Comparison of ENCODE assay signal across 29 mouse cellular contexts in the genomic region with DNA sequence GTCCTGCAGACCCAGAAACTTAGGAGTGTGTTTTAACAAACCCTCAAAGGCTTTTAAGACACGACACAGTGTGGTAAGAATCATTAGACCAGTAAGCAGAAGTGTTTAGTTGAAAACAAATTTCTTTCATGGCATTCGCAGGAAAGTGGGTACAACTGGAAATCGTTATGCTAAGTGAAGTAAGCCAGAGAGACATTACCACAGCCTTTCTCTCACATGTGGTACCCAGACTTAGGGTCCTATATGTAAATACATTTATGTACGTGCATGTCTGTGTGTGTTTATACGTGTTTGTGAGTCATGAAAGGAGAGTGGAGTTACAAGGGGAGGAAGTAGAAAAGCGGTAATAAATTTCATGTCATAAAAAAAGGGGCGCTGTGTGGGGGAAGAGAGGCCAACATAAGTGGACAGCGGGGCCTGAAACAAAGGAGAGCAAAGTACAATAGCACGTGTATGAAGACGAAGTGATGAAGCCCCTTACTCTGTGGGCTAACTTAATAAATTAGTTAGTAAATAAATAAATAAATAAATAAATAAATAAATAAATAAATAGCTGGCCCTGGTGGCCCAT. TPM values are rescaled to one million over a fixed set of nuclear protein-coding genes. Genes with fewer than 3 reads are reported as not detected.
DNase-seq lines count a peak whose midpoint lies in the region; ATAC-seq lines count a peak whose summit lies in the region.
"Had no signal": no experiment of that assay in that cellular context is flagged by ENCODE, and none has a peak within 500 bp of the region (broad histone marks: within the 10 kb centered on the region; RNA-seq: fewer than 3 reads in every experiment).

No protein-coding gene starts in this region.

- no peak overlapping the region for H3K4me2 ChIP-seq in embryonic facial prominence, embryonic 11.5 days (ENCODE audit: low read depth, low read length)
- no peak overlapping the region for H3K4me2 ChIP-seq in intestine, embryonic 15.5 days (replicated peaks)
- no peak overlapping the region for H3K4me2 ChIP-seq in limb, embryonic 12.5 days
- H3K4me2 ChIP-seq in hindbrain, embryonic 13.5 days = no peak overlapping the region
- no peak overlapping the region for H3K4me2 ChIP-seq in kidney, embryonic 15.5 days
- H3K4me2 ChIP-seq: heart, embryonic 13.5 days had no signal

- no peak overlapping the region for H3K9ac ChIP-seq in embryonic facial prominence, embryonic 11.5 days (replicated peaks; ENCODE audit: low read length)
- no peak overlapping the region for H3K9ac ChIP-seq in intestine, embryonic 15.5 days
- H3K9ac ChIP-seq in limb, embryonic 12.5 days (replicated peaks) = no peak overlapping the region
- H3K9ac ChIP-seq in hindbrain, embryonic 13.5 days = no peak overlapping the region
- H3K9ac ChIP-seq in kidney, embryonic 15.5 days = no peak overlapping the region
- H3K9ac ChIP-seq: heart, embryonic 13.5 days had no signal

- H3K9me3 ChIP-seq in embryonic facial prominence, embryonic 11.5 days (replicated peaks; ENCODE audit: control insufficient read depth, low read length) = no peaks in the 10 kb centered on the region
- H3K9me3 ChIP-seq in embryonic facial prominence, embryonic 10.5 days = no peaks in the 10 kb centered on the region
- H3K9me3 ChIP-seq in intestine, embryonic 15.5 days = no peaks in the 10 kb centered on the region
- H3K9me3 ChIP-seq in limb, embryonic 12.5 days = peaks cover 7% of the 10 kb centered on the region; the same call in 1 of the 2 replicates
- no peaks in the 10 kb centered on the region for H3K9me3 ChIP-seq in hindbrain, embryonic 13.5 days
- H3K9me3 ChIP-seq in kidney, embryonic 15.5 days (replicated peaks) = no peaks in the 10 kb centered on the region
- H3K9me3 ChIP-seq: forebrain, embryonic 10.5 days; G1E; heart, embryonic 13.5 days had no signal

- peak; percentile 30 for DNase-seq in embryonic facial prominence, embryonic 11.5 days (ENCODE audit: low spot score)
- no peak for DNase-seq in embryonic facial prominence, embryonic 10.5 days (ENCODE audit: low spot score)
- DNase-seq in yolk sac, embryonic 10.5 days (ENCODE audit: low spot score) = no peak
- DNase-seq: adrenal gland, postnatal 10 days; B cell, adult 2 months; cerebellum, adult 11-12 months; cerebellum, adult 9-10 months; cerebellum, postnatal 25 days; gastrocnemius, postnatal 14 days; heart, adult 11 months; heart, postnatal 36 days; kidney, adult 8-10 months had no signal

- no peaks in the 10 kb centered on the region for H3K36me3 ChIP-seq in embryonic facial prominence, embryonic 11.5 days (replicated peaks; ENCODE audit: control insufficient read depth, insufficient read depth, low read depth, low read length)
- peaks cover 69% of the 10 kb centered on the region for H3K36me3 ChIP-seq in embryonic facial prominence, embryonic 10.5 days (replicated peaks)
- no peaks in the 10 kb centered on the region for H3K36me3 ChIP-seq in intestine, embryonic 15.5 days
- peaks cover 90% of the 10 kb centered on the region for H3K36me3 ChIP-seq in limb, embryonic 12.5 days
- H3K36me3 ChIP-seq in hindbrain, embryonic 13.5 days = no peaks in the 10 kb centered on the region
- peaks cover 53% of the 10 kb centered on the region for H3K36me3 ChIP-seq in kidney, embryonic 15.5 days
- H3K36me3 ChIP-seq: G1E had no signal

- no peaks in the 10 kb centered on the region for H3K27me3 ChIP-seq in embryonic facial prominence, embryonic 11.5 days (ENCODE audit: control insufficient read depth, insufficient read depth, low read length)
- no peaks in the 10 kb centered on the region for H3K27me3 ChIP-seq in embryonic facial prominence, embryonic 10.5 days (replicated peaks; ENCODE audit: low read depth, poor library complexity, severe bottlenecking)
- no peaks in the 10 kb centered on the region for H3K27me3 ChIP-seq in intestine, embryonic 15.5 days (replicated peaks)
- H3K27me3 ChIP-seq in limb, embryonic 12.5 days = no peaks in the 10 kb centered on the region
- no peaks in the 10 kb centered on the region for H3K27me3 ChIP-seq in hindbrain, embryonic 13.5 days
- no peaks in the 10 kb centered on the region for H3K27me3 ChIP-seq in kidney, embryonic 15.5 days
- H3K27me3 ChIP-seq: heart, embryonic 13.5 days had no signal

- H3K27ac ChIP-seq in embryonic facial prominence, embryonic 11.5 days (replicated peaks; ENCODE audit: low read depth, low read length) = no peak overlapping the region
- H3K27ac ChIP-seq in embryonic facial prominence, embryonic 10.5 days (replicated peaks) = no peak overlapping the region
- H3K27ac ChIP-seq in intestine, embryonic 15.5 days = no peak overlapping the region
- H3K27ac ChIP-seq in limb, embryonic 12.5 days = peak overlapping the region; percentile 76
- no peak overlapping the region for H3K27ac ChIP-seq in hindbrain, embryonic 13.5 days
- no peak overlapping the region for H3K27ac ChIP-seq in kidney, embryonic 15.5 days
- H3K27ac ChIP-seq: forebrain, embryonic 10.5 days; heart, embryonic 13.5 days had no signal

- WGBS in embryonic facial prominence, embryonic 11.5 days = 74% methylated on average over 10 of the region's 10 CpGs
- WGBS in embryonic facial prominence, embryonic 10.5 days = 80% methylated on average over 10 of the region's 10 CpGs
- 61% methylated on average over 10 of the region's 10 CpGs for WGBS in intestine, embryonic 15.5 days
- 20% methylated on average over 10 of the region's 10 CpGs for WGBS in limb, embryonic 12.5 days
- 87% methylated on average over 10 of the region's 10 CpGs for WGBS in hindbrain, embryonic 13.5 days
- WGBS in kidney, embryonic 15.5 days = 69% methylated on average over 10 of the region's 10 CpGs

- ATAC-seq in embryonic facial prominence, embryonic 11.5 days (replicated peaks; ENCODE audit: insufficient number of reproducible peaks, low FRiP score, low TSS enrichment, low read depth) = no peak
- peak; percentile 79 for ATAC-seq in intestine, embryonic 15.5 days
- ATAC-seq in limb, embryonic 12.5 days (ENCODE audit: insufficient number of reproducible peaks, insufficient read depth, low FRiP score, low TSS enrichment, low read depth) = peak; percentile 27
- no peak for ATAC-seq in hindbrain, embryonic 13.5 days (ENCODE audit: low FRiP score)
- ATAC-seq in kidney, embryonic 15.5 days (replicated peaks; ENCODE audit: low FRiP score) = no peak
- ATAC-seq: CD4-positive, CD25-positive, alpha-beta regulatory T cell, adult 4 months; forebrain, embryonic 14.5 days; hindbrain, embryonic 16.5 days; inflammation-experienced regulatory T-cells, adult 6 months had no signal

- no peak overlapping the region for H3K4me3 ChIP-seq in embryonic facial prominence, embryonic 11.5 days (ENCODE audit: low read depth, low read length)
- no peak overlapping the region for H3K4me3 ChIP-seq in embryonic facial prominence, embryonic 10.5 days
- no peak overlapping the region for H3K4me3 ChIP-seq in intestine, embryonic 15.5 days (replicated peaks)
- no peak overlapping the region for H3K4me3 ChIP-seq in limb, embryonic 12.5 days (replicated peaks)
- H3K4me3 ChIP-seq in hindbrain, embryonic 13.5 days = no peak overlapping the region
- no peak overlapping the region for H3K4me3 ChIP-seq in kidney, embryonic 15.5 days (replicated peaks)
- H3K4me3 ChIP-seq: erythroblast, embryonic 14.5 days; forebrain, embryonic 10.5 days; heart, embryonic 13.5 days had no signal

- H3K4me1 ChIP-seq in embryonic facial prominence, embryonic 11.5 days (ENCODE audit: control insufficient read depth, insufficient read depth, low read length) = no peaks in the 10 kb centered on the region
- H3K4me1 ChIP-seq in embryonic facial prominence, embryonic 10.5 days = no peaks in the 10 kb centered on the region
- no peaks in the 10 kb centered on the region for H3K4me1 ChIP-seq in intestine, embryonic 15.5 days (replicated peaks)
- H3K4me1 ChIP-seq in limb, embryonic 12.5 days (replicated peaks) = peaks cover 22% of the 10 kb centered on the region
- no peaks in the 10 kb centered on the region for H3K4me1 ChIP-seq in hindbrain, embryonic 13.5 days (replicated peaks)
- H3K4me1 ChIP-seq in kidney, embryonic 15.5 days = no peaks in the 10 kb centered on the region
- H3K4me1 ChIP-seq: forebrain, embryonic 10.5 days; heart, embryonic 13.5 days had no signal

RNA-seq across cellular contexts. Expression of a gene that starts 24.8 kb away (rescaled TPM):
- polyA plus RNA-seq in embryonic facial prominence, embryonic 11.5 days (2014; fragmentation: Nextera tagmentation; extraction: Ambion mirVana) = 4.7 and 8.0 TPM in 2 replicates
- 6.0 and 8.1 TPM in 2 replicates for polyA plus RNA-seq in embryonic facial prominence, embryonic 10.5 days (2016; fragmentation: Nextera tagmentation; extraction: Ambion mirVana)
- polyA plus RNA-seq in intestine, embryonic 15.5 days (2015; fragmentation: Nextera tagmentation; extraction: Ambion mirVana) = 15.5 and 20.2 TPM in 2 replicates
- polyA plus RNA-seq in limb, embryonic 12.5 days (2016; fragmentation: Nextera tagmentation; extraction: Ambion mirVana) = 4.5 and 6.3 TPM in 2 replicates
- 6.1 and 9.5 TPM in 2 replicates for polyA plus RNA-seq in hindbrain, embryonic 13.5 days (2015; fragmentation: Nextera tagmentation; extraction: Ambion mirVana)
- polyA plus RNA-seq in kidney, embryonic 15.5 days (2015; fragmentation: Nextera tagmentation; extraction: Ambion mirVana) = 9.9 and 11.7 TPM in 2 replicates

RNA-seq across cellular contexts. Expression of a gene that starts 37.8 kb away (rescaled TPM):
- 10.8 and 11.0 TPM in 2 replicates for polyA plus RNA-seq in embryonic facial prominence, embryonic 11.5 days (2014; fragmentation: Nextera tagmentation; extraction: Ambion mirVana)
- 23.3 and 23.4 TPM in 2 replicates for polyA plus RNA-seq in embryonic facial prominence, embryonic 10.5 days (2016; fragmentation: Nextera tagmentation; extraction: Ambion mirVana)
- 16.2 and 17.5 TPM in 2 replicates for polyA plus RNA-seq in intestine, embryonic 15.5 days (2015; fragmentation: Nextera tagmentation; extraction: Ambion mirVana)
- polyA plus RNA-seq in limb, embryonic 12.5 days (2016; fragmentation: Nextera tagmentation; extraction: Ambion mirVana) = 62.2 and 65.0 TPM in 2 replicates
- 2.3 and 2.7 TPM in 2 replicates for polyA plus RNA-seq in hindbrain, embryonic 13.5 days (2015; fragmentation: Nextera tagmentation; extraction: Ambion mirVana)
- polyA plus RNA-seq in kidney, embryonic 15.5 days (2015; fragmentation: Nextera tagmentation; extraction: Ambion mirVana) = 29.7 and 33.5 TPM in 2 replicates
- polyA plus RNA-seq: CD4-positive, CD25-positive, alpha-beta regulatory T cell, adult 4 months; erythroblast, embryonic 14.5 days; G1E; inflammation-experienced regulatory T-cells, adult 6 months had no signal

RNA-seq across cellular contexts. Expression of a gene that starts 48.1 kb away (rescaled TPM):
- polyA plus RNA-seq in embryonic facial prominence, embryonic 11.5 days (2014; fragmentation: Nextera tagmentation; extraction: Ambion mirVana) = not detected in 2 replicates
- not detected in 2 replicates for polyA plus RNA-seq in embryonic facial prominence, embryonic 10.5 days (2016; fragmentation: Nextera tagmentation; extraction: Ambion mirVana)
- polyA plus RNA-seq in intestine, embryonic 15.5 days (2015; fragmentation: Nextera tagmentation; extraction: Ambion mirVana) = not detected in 2 replicates
- polyA plus RNA-seq in limb, embryonic 12.5 days (2016; fragmentation: Nextera tagmentation; extraction: Ambion mirVana) = not detected in 2 replicates
- polyA plus RNA-seq in hindbrain, embryonic 13.5 days (2015; fragmentation: Nextera tagmentation; extraction: Ambion mirVana) = not detected in 2 replicates
- not detected in 2 replicates for polyA plus RNA-seq in kidney, embryonic 15.5 days (2015; fragmentation: Nextera tagmentation; extraction: Ambion mirVana)
- polyA plus RNA-seq: brain, embryonic 14.5 days; CD4-positive, CD25-positive, alpha-beta regulatory T cell, adult 4 months; cortical plate, adult 2 months; erythroblast, embryonic 14.5 days; forebrain, embryonic 10.5 days; forebrain, embryonic 14.5 days; frontal cortex, adult 2 months; G1E; heart, embryonic 13.5 days; heart, postnatal 0 days; hindbrain, embryonic 11.5 days; hindbrain, embryonic 16.5 days; inflammation-experienced regulatory T-cells, adult 6 months had no signal

RNA-seq across cellular contexts. Expression of a gene that starts 54.7 kb away (rescaled TPM):
- polyA plus RNA-seq in embryonic facial prominence, embryonic 11.5 days (2014; fragmentation: Nextera tagmentation; extraction: Ambion mirVana) = 19.8 and 20.9 TPM in 2 replicates
- 22.1 and 24.4 TPM in 2 replicates for polyA plus RNA-seq in embryonic facial prominence, embryonic 10.5 days (2016; fragmentation: Nextera tagmentation; extraction: Ambion mirVana)
- polyA plus RNA-seq in intestine, embryonic 15.5 days (2015; fragmentation: Nextera tagmentation; extraction: Ambion mirVana) = 152 and 158 TPM in 2 replicates
- 13.5 and 15.3 TPM in 2 replicates for polyA plus RNA-seq in limb, embryonic 12.5 days (2016; fragmentation: Nextera tagmentation; extraction: Ambion mirVana)
- polyA plus RNA-seq in hindbrain, embryonic 13.5 days (2015; fragmentation: Nextera tagmentation; extraction: Ambion mirVana) = 1.7 and 2.3 TPM in 2 replicates
- polyA plus RNA-seq in kidney, embryonic 15.5 days (2015; fragmentation: Nextera tagmentation; extraction: Ambion mirVana) = 80.8 and 81.7 TPM in 2 replicates
- polyA plus RNA-seq: erythroblast, embryonic 14.5 days; G1E had no signal

Comparison
In these comparisons a context has a peak if more than half of its experiments do, and no peak if none do; other contexts are left out.
1. ATAC-seq: peak in intestine, embryonic 15.5 days (single experiment) and limb, embryonic 12.5 days (single experiment); none in embryonic facial prominence, embryonic 11.5 days (single experiment), hindbrain, embryonic 13.5 days (single experiment) and kidney, embryonic 15.5 days (single experiment).